In the genomic region with DNA sequence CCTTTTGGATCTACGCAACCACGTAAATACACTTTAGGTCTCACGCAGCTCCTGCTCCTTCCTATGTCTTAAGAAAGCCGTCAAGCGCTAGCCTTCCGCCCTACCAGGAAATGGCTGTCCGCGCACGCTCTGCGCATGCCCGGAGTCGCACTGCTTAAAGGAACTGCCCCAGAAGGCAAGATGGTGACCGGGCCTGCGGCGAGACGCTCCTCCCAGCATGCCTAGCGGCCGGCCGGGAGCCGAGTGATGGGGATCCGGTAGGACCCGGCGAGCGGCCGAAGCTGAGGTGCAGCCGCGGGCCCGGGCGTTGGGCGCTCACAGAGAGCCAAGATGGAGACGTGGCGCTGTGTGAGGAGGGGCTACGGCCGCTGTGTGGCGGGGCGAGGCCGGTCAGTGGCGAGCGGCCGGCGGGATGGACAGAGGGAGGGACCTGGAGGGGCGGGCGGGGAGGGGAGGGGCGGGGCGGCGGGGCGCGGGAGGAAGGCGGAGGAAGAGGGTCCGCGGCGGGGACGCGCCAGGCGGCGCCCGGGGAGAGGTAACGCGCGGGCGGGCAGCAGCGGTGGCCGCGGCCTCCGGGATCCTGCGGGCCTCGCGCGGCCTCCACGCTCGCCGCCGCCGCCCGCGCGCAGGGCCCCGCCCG, we compare ENCODE assay signal across 8 mouse cellular contexts. TPM values are rescaled to one million over a fixed set of nuclear protein-coding genes. Genes with fewer than 3 reads are reported as not detected.
DNase-seq lines count a peak whose midpoint lies in the region; ATAC-seq and TF ChIP-seq lines count a peak whose summit lies in the region.

No protein-coding gene starts in this region.

- peak overlapping the region; percentile 79 for H3K4me2 ChIP-seq in heart, embryonic 15.5 days
- peak overlapping the region; percentile 95 for H3K4me2 ChIP-seq in liver, embryonic 14.5 days (ENCODE audit: low read depth)
- peak overlapping the region; percentile 76 for H3K4me2 ChIP-seq in neural tube, embryonic 11.5 days (ENCODE audit: low read depth)
- H3K4me2 ChIP-seq in stomach, postnatal 0 days (replicated peaks; ENCODE audit: low read depth), result peak overlapping the region; percentile 67

- no peaks in the 10 kb centered on the region for H3K9me3 ChIP-seq in forebrain, embryonic 10.5 days
- H3K9me3 ChIP-seq in heart, embryonic 15.5 days (replicated peaks), result no peaks in the 10 kb centered on the region
- H3K9me3 ChIP-seq in liver, embryonic 14.5 days (ENCODE audit: control insufficient read depth, low read length), result no peaks in the 10 kb centered on the region
- H3K9me3 ChIP-seq in neural tube, embryonic 11.5 days (ENCODE audit: control insufficient read depth, low read length), result no peaks in the 10 kb centered on the region
- H3K9me3 ChIP-seq in stomach, postnatal 0 days (ENCODE audit: control insufficient read depth, low read length), result no peaks in the 10 kb centered on the region

- peak overlapping the region; percentile 79 for H3K4me3 ChIP-seq in forebrain, embryonic 10.5 days
- peak overlapping the region; percentile 94 for H3K4me3 ChIP-seq in heart, embryonic 15.5 days
- H3K4me3 ChIP-seq in liver, embryonic 14.5 days (ENCODE audit: insufficient read depth in 1 of 2, low read depth in 2 of 2, low read length in 2 of 2), result peak overlapping the region; percentile 81 to 82
- peak overlapping the region; percentile 55 for H3K4me3 ChIP-seq in neural tube, embryonic 11.5 days (ENCODE audit: low read depth, low read length)
- peak overlapping the region; percentile 66 for H3K4me3 ChIP-seq in stomach, postnatal 0 days (ENCODE audit: low read depth, low read length)

- H3K27me3 ChIP-seq in forebrain, embryonic 10.5 days (ENCODE audit: poor library complexity, severe bottlenecking), result no peaks in the 10 kb centered on the region
- no peaks in the 10 kb centered on the region for H3K27me3 ChIP-seq in heart, embryonic 15.5 days
- no peaks in the 10 kb centered on the region for H3K27me3 ChIP-seq in liver, embryonic 14.5 days (ENCODE audit: control insufficient read depth, insufficient read depth, low read length)
- H3K27me3 ChIP-seq in neural tube, embryonic 11.5 days (ENCODE audit: control insufficient read depth, insufficient read depth, low read length), result no peaks in the 10 kb centered on the region
- H3K27me3 ChIP-seq in stomach, postnatal 0 days (ENCODE audit: control insufficient read depth, insufficient read depth, low read length), result no peaks in the 10 kb centered on the region

- H3K27ac ChIP-seq in forebrain, embryonic 10.5 days, result peak overlapping the region; percentile 99
- peak overlapping the region; percentile 100 for H3K27ac ChIP-seq in heart, embryonic 15.5 days
- peak overlapping the region; percentile 90 for H3K27ac ChIP-seq in liver, embryonic 14.5 days
- H3K27ac ChIP-seq in neural tube, embryonic 11.5 days (ENCODE audit: low read depth, low read length), result peak overlapping the region; percentile 95
- peak overlapping the region; percentile 99 for H3K27ac ChIP-seq in stomach, postnatal 0 days (replicated peaks)

- H3K36me3 ChIP-seq in forebrain, embryonic 10.5 days (replicated peaks), result peaks cover 7% of the 10 kb centered on the region
- no peaks in the 10 kb centered on the region for H3K36me3 ChIP-seq in heart, embryonic 15.5 days
- H3K36me3 ChIP-seq in liver, embryonic 14.5 days (replicated peaks; ENCODE audit: control insufficient read depth, insufficient read depth, low read depth), result no peaks in the 10 kb centered on the region; the same call in 1 of the 2 replicates
- no peaks in the 10 kb centered on the region for H3K36me3 ChIP-seq in neural tube, embryonic 11.5 days (ENCODE audit: control insufficient read depth, insufficient read depth, low read length)
- no peaks in the 10 kb centered on the region for H3K36me3 ChIP-seq in stomach, postnatal 0 days (ENCODE audit: control insufficient read depth, insufficient read depth, low read length)

- peak overlapping the region; percentile 91 for H3K9ac ChIP-seq in heart, embryonic 15.5 days
- peak overlapping the region; percentile 86 for H3K9ac ChIP-seq in liver, embryonic 14.5 days (replicated peaks)
- peak overlapping the region; percentile 92 for H3K9ac ChIP-seq in neural tube, embryonic 11.5 days (ENCODE audit: low read length)
- H3K9ac ChIP-seq in stomach, postnatal 0 days (ENCODE audit: low read length), result peak overlapping the region; percentile 82

- peak; percentile 96 to 97 for DNase-seq in CD8-positive naive resting alpha-beta T cell, adult 2 months (ENCODE audit: low read depth in 2 of 2, low spot score in 2 of 2)
- peak; percentile 98 for DNase-seq in c-Kit-positive CD71-negative TER-119-negative erythroid progenitor cells, embryonic 14.5 days (ENCODE audit: low read depth)
- peak; percentile 97 for DNase-seq in forebrain, embryonic 10.5 days (ENCODE audit: extremely low spot score, low spot score)
- peak; percentile 97 to 99 for DNase-seq in kidney, postnatal 25 days
- peak; percentile 95 to 97 (median 96) for DNase-seq in liver, embryonic 14.5 days (ENCODE audit: low read depth in 3 of 3, low spot score in 3 of 3)
- DNase-seq in neural tube, embryonic 11.5 days (ENCODE audit: low spot score), result peak; percentile 98
- DNase-seq in stomach, postnatal 0 days (ENCODE audit: low spot score), result peak; percentile 98

- WGBS in forebrain, embryonic 10.5 days, result under 1% methylated on average over 63 of the region's 79 CpGs
- under 1% methylated on average over 64 of the region's 79 CpGs for WGBS in heart, embryonic 15.5 days
- WGBS in liver, embryonic 14.5 days (ENCODE audit: insufficient replicate concordance), result under 1% methylated on average over 59 of the region's 79 CpGs
- under 1% methylated on average over 41 of the region's 79 CpGs for WGBS in neural tube, embryonic 11.5 days
- WGBS in stomach, postnatal 0 days, result under 1% methylated on average over 50 of the region's 79 CpGs

- peak; percentile 96 for ATAC-seq in heart, embryonic 15.5 days (replicated peaks; ENCODE audit: insufficient number of reproducible peaks, insufficient read depth, low FRiP score, low read depth)
- ATAC-seq in liver, embryonic 14.5 days (ENCODE audit: insufficient read depth), result peak; percentile 95
- peak; percentile 96 for ATAC-seq in neural tube, embryonic 11.5 days (ENCODE audit: insufficient read depth, low FRiP score, low TSS enrichment)
- peak; percentile 97 for ATAC-seq in stomach, postnatal 0 days (ENCODE audit: low FRiP score, low TSS enrichment)

- TF ChIP-seq CTCF in liver, embryonic 14.5 days (IDR thresholded peaks at IDR 0.05; ENCODE audit: low read depth), result no peak
- no peak; the same call in 1 of the 2 replicates for TF ChIP-seq CTCF in stomach, postnatal 0 days (IDR thresholded peaks at IDR 0.05; ENCODE audit: low read depth)

- no peak for TF ChIP-seq EP300 in liver, embryonic 14.5 days (IDR thresholded peaks at IDR 0.05; ENCODE audit: low read depth)
- TF ChIP-seq EP300 in stomach, postnatal 0 days (optimal IDR thresholded peaks at IDR 0.05), result no peak

- peaks cover 20% of the 10 kb centered on the region for H3K4me1 ChIP-seq in forebrain, embryonic 10.5 days
- H3K4me1 ChIP-seq in heart, embryonic 15.5 days (replicated peaks), result peaks cover 15% of the 10 kb centered on the region
- peaks cover 11 to 16% of the 10 kb centered on the region in 2 experiments for H3K4me1 ChIP-seq in liver, embryonic 14.5 days (replicated peaks; ENCODE audit: control insufficient read depth in 2 of 2, insufficient read depth in 2 of 2, low read length in 1 of 2)
- H3K4me1 ChIP-seq in neural tube, embryonic 11.5 days (ENCODE audit: control insufficient read depth, insufficient read depth, low read length), result peaks cover 3% of the 10 kb centered on the region; the same call in 1 of the 2 replicates
- H3K4me1 ChIP-seq in stomach, postnatal 0 days (replicated peaks; ENCODE audit: control insufficient read depth, insufficient read depth), result no peaks in the 10 kb centered on the region

RNA-seq across cellular contexts. Expression of a gene that starts 3.6 kb away (rescaled TPM):
- 50.8 and 52.7 TPM in 2 replicates for polyA plus RNA-seq in forebrain, embryonic 10.5 days (2016; fragmentation: Nextera tagmentation; extraction: Ambion mirVana)
- 29.3 and 30.1 TPM in 2 replicates for polyA plus RNA-seq in heart, embryonic 15.5 days (2015; fragmentation: Nextera tagmentation; extraction: Ambion mirVana)
- 8.2 and 11.8 TPM in 2 replicates for polyA plus RNA-seq in liver, embryonic 14.5 days (2012; rRNA removed)
- polyA plus RNA-seq in liver, embryonic 14.5 days (2014; fragmentation: Nextera tagmentation; extraction: Ambion mirVana), result 15.1 and 15.3 TPM in 2 replicates
- 54.6 and 66.7 TPM in 2 replicates for polyA plus RNA-seq in neural tube, embryonic 11.5 days (2014; fragmentation: Nextera tagmentation; extraction: Ambion mirVana)
- 20.5 and 22.0 TPM in 2 replicates for polyA plus RNA-seq in stomach, postnatal 0 days (2015; fragmentation: Nextera tagmentation; extraction: Ambion mirVana)

RNA-seq across cellular contexts. Expression of a gene that starts 16.9 kb away (rescaled TPM):
- polyA plus RNA-seq in forebrain, embryonic 10.5 days (2016; fragmentation: Nextera tagmentation; extraction: Ambion mirVana), result 14.7 and 17.3 TPM in 2 replicates
- polyA plus RNA-seq in heart, embryonic 15.5 days (2015; fragmentation: Nextera tagmentation; extraction: Ambion mirVana), result 8.8 and 11.9 TPM in 2 replicates
- polyA plus RNA-seq in liver, embryonic 14.5 days (2012; rRNA removed), result 1.5 and 1.9 TPM in 2 replicates
- polyA plus RNA-seq in liver, embryonic 14.5 days (2014; fragmentation: Nextera tagmentation; extraction: Ambion mirVana), result 3.5 and 3.6 TPM in 2 replicates
- 21.5 and 22.5 TPM in 2 replicates for polyA plus RNA-seq in neural tube, embryonic 11.5 days (2014; fragmentation: Nextera tagmentation; extraction: Ambion mirVana)
- polyA plus RNA-seq in stomach, postnatal 0 days (2015; fragmentation: Nextera tagmentation; extraction: Ambion mirVana), result 4.5 TPM in 2 replicates

RNA-seq across cellular contexts. Expression of a gene that starts 50.6 kb away (rescaled TPM):
- polyA plus RNA-seq in forebrain, embryonic 10.5 days (2016; fragmentation: Nextera tagmentation; extraction: Ambion mirVana), result 39.0 and 39.7 TPM in 2 replicates
- polyA plus RNA-seq in heart, embryonic 15.5 days (2015; fragmentation: Nextera tagmentation; extraction: Ambion mirVana), result 44.5 and 45.9 TPM in 2 replicates
- 0.40 and 0.52 TPM in 2 replicates for polyA plus RNA-seq in liver, embryonic 14.5 days (2012; rRNA removed)
- polyA plus RNA-seq in liver, embryonic 14.5 days (2014; fragmentation: Nextera tagmentation; extraction: Ambion mirVana), result 0.39 and 0.81 TPM in 2 replicates
- polyA plus RNA-seq in neural tube, embryonic 11.5 days (2014; fragmentation: Nextera tagmentation; extraction: Ambion mirVana), result 78.6 and 79.3 TPM in 2 replicates
- 3.8 and 4.2 TPM in 2 replicates for polyA plus RNA-seq in stomach, postnatal 0 days (2015; fragmentation: Nextera tagmentation; extraction: Ambion mirVana)

Comparison
In these comparisons a context has a peak if more than half of its experiments do, and no peak if none do; other contexts are left out.
1. Peak in every context shown above with its lines: DNase-seq, ATAC-seq, H3K4me3 ChIP-seq and H3K27ac ChIP-seq.